Mouse (Mus musculus) brain, embryonic 18.5 days (tissue): ENCODE data around the gene Slc9a8.
"Not testable (repeated sequence)": the region's sequence is repeated elsewhere in the genome, so short reads cannot be mapped to it uniquely, and the experiment has no call there.

Experiments used
- DNase-seq: peaks from one replicate; pipeline ENCODE4 v3.0.0-alpha.2; 2012; ENCODE audit warnings: low read depth, low spot score

Gene Slc9a8

DNA sequence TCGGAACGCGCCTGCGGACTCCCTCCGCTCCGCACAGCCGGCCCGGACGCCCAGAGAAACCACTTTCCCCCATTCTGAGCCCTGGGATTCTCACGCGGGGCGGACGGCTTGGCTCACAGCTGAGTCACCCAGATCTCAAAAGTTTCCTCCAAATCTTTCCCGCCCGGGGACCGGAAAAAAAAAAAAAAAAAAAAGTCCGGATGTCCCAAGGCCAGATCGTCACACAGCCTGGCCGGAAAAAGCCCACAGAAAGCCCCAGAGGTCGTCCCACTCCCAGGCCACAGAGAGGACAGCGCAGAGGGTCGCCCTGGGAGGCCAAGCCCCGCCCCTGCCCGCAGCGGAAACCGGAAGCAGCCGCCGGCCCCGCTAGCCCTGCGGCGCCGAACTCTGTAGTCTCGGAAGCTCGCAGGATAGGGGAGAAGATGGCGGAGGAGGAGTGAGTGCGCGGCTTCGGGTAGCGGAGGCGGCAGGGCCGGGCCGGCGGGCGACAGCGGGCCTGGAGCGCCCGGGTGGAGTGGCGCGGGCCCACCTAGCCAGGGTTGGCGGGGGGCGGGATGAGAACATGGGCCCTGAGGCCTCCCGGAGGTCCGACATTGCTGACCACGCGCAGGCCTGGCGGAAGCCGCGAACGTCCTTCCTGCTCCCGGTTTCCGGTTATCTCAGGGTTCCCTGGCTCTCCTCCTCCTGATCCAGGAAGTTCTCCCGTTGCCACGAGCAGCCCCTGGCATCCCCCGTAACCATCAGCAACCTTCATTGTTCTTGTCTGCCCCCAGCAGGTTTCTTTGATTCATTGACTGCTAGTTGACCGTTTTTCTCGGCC, at the start of gene Slc9a8:
Gene Slc9a8 (plus strand): TSS at position 383 of the 820 bp plus-strand sequence.
- DNase-seq: peak; percentile 84

GRCm38 (mm10) chr2:167373266-167373665, 48.2 kb upstream of the Slc9a8 start:
- no peak for DNase-seq

DNA sequence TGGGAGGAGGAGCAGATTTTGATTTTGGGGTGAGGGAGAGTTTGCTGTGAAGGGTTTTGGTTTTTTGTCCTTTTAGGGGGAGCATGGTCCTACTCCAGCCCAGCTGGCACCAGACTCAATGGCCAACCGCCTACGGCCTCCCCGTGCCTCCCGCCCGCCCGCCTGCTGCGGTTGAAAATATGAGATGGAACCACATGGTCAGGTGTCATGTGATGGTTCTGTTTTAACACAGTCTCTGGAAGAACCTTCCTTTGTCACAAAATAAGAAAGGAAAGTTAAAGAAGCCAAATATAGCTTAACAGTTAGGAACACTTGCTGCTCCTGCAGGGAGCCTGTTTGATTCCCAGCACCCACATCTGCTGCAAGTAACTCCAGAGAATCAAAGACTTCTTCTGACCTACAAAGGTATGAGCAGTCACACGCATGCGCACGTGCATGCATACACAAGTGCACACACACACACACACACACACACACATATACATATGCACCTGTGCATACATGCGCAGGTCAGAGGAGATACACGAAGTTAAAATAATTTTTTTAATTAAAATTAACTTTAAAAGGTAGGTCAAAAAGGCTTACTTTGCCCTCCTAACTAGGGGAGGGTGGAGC, 47.2 kb upstream of the Slc9a8 start:
- no peak for DNase-seq

DNA sequence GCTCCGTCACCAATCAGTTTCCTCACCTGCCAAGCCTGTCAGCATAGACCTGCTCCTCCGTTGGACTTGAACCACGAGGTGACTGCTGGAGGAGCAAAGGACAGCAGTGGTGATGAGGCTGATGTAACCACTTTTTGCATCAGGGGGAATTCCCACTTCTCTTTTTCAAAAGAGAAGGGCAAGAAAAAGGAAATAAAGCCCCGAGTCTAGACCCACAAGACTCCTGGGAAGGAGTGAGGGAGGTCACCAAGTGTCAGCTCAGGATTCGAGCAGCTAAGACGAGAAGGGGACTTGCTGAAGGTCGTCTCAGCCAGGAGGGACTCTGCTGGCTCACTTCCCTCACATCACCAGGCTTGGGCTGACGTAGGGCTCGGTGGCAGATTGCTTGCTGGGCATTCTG, 46.4 kb upstream of the Slc9a8 start:
- DNase-seq: no peak

DNA sequence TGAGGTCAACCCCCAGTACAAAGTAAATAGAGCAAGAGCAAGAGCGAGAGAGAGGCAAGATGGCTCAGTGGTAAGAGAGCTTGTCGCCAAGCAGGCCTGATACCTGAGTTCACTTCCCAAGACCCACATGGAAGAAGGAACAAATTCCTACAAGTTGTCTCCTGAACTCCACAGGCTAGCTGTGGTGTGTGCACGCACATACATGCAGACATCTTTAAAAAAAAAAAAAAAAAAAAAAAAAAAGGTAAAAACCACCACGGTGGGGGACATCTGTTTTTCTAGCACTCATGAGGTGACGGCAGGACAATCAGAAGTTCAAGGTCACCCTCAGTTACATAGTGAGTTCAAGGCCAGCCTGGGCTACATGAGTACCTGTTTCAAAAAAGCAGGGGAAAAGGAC, 45.8 kb upstream of the Slc9a8 start:
- DNase-seq: no peak

DNA sequence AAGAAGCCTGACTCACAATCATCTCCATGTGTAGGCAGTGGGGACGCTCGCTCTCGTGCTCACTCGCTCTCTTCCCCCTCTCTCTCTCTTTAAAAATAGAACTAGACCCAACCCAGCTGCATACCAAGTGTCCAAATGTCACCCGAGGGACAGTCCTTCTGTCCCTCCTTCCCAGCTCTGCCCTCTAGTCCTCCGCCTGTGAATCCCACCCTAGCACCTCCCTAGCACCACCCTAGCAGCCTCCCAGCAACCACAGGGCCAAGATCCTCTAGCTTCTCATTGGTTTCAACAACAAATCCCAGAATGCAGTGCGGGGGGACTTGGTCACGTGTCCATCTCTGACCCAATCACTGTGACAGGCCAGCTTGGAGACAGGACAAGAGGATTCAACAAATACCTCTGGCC, 45.4 kb upstream of the Slc9a8 start:
- no peak for DNase-seq

DNA sequence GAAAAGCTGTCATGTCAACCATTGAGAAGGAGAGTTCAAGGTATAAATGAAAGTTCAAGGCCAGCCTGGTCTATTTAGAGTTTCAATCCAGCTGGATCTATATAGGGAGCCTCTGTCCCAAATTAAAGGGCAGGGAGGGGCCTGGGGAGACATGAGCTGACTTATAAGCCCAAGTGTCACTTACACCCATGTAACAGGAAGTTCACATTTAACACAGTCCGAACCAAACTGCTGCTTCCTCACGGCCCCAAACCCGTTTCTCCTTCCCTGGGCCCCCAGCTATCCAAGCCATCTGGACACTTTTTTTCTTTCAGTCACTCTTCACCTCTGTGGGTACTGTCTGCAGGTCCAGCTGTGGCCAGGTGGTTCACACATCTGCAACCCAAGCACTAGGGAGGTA, 43.8 kb upstream of the Slc9a8 start:
- no peak for DNase-seq

DNA sequence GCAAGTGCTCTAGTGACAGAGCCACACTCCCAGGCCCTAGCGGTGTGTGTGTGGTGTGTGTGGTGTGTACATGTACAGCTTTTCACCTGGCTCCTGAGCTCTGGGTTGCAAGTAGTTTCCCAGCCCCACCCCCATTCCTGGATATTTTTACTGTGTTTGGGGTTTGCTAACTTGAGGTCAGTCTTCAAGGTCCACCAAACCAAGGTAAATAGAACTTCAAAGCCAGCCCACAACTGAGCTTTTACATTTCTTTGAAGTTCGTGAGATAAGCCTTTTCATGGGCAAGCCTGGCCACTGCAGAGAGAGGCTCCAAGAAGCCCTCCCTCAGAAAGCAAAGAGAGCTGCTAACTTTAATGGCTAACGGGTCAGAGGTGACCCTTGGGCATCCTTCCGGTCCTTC, 42.5 kb upstream of the Slc9a8 start:
- DNase-seq: no peak

GRCm38 (mm10) chr2:167380615-167381285, 40.8 kb upstream of the Slc9a8 start:
- no peak for DNase-seq

GRCm38 (mm10) chr2:167381596-167381995, 39.9 kb upstream of the Slc9a8 start:
- no peak for DNase-seq

- no peak for DNase-seq
Observed at GRCm38 (mm10) chr2:167382389-167382788, 39.1 kb upstream of the Slc9a8 start.

DNA sequence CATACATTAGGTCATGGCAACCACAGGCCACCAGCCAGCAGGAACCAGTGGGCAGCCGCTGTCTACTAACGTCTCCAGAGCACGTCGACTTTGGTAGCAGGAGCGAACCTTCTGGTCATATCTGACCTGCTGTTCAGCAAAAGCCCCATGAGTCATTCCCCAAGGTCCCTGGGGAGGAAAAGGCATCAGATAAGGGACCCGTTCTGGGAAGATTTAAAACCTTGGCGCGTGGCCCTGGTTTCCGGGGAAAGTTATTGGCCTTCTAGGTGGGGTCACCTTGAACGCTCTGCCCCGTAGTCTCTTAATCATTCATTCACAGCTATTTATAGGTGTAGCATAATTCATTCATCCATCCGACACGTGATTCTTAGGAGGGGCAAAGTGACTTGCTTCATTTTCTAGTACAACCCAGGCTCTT, 37.8 kb upstream of the Slc9a8 start:
- no peak for DNase-seq

GRCm38 (mm10) chr2:167386456-167386855, 35.1 kb upstream of the Slc9a8 start:
- no peak for DNase-seq

GRCm38 (mm10) chr2:167386998-167387397, 34.5 kb upstream of the Slc9a8 start:
- DNase-seq: no peak

DNA sequence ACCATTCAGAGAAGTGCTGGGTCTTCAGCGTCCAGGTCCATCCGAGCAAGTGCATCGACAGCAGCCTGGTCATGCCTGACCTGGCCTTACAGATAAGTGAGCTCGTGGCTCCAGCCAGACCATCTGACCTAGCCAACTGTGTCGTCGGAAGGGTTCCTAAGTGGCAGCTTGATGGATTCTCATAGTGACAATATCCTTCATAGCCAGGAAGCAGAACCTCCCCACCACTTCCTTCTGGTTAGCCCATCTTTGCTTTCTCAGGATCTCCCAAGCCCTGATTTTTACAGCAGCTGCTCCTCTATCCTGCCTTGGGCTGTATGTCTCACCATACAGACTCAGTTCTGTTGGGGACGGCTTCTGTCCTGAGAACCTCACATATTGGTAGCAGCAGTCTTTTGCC, 27.1 kb upstream of the Slc9a8 start:
- DNase-seq: no peak

DNA sequence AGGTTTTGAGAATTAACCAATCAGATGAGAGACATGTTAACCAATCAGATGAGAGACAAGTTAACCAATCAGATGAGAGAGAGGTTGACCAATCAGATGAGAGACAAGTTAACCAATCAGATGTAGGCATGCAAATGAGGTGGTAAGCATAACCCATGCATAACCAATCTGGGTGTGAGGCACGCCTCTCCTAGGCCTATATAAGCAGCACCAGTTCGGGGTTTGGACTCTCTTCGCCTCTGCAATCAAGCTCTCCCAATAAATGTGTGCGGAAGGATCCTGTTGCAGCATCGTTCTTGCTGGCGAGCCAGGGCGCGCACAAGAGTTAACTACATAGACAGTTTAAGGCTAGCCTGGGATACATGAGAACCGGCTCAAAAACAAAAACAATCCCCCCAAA, 25.1 kb upstream of the Slc9a8 start:
- not testable (repeated sequence) for DNase-seq

DNA sequence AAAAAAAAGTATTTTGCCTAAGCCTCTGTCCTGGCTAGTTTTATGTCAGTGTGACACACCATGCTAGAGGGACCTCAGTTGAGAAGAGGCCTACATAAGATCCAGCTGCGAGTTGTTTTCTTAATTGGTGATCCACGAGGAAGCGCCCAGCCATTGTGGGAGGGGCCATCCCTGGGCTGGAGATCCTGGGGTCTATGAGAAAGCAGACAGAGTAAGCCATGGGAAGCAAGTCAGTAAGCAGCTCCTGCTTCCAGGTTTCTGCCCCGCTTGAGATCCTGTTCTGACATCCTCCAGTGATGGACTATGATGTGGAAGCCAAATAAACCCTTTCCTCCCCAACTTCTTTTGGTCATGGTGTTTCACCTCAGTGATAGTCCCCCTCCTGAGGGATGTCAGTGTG, 22.5 kb upstream of the Slc9a8 start:
- no peak for DNase-seq

DNA sequence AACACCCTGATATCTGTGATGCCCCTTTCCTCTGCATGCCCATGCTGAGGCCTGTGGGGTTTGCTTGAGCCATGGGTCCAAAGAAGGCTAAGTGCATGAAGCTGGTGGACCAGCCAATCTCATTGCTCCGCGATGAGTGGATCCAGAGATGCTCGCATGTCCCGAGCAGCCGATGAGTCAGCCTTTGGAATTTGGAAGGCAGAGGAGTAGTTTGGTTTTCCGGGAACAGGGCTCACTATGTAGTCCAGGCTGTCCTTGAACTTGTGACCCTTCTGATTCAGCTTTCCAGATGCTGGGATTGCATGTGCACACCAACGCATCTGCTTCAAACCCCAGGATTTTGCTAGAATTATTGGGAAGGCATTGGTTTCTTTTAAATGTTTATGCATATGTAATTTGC, 21.9 kb upstream of the Slc9a8 start:
- no peak for DNase-seq

DNA sequence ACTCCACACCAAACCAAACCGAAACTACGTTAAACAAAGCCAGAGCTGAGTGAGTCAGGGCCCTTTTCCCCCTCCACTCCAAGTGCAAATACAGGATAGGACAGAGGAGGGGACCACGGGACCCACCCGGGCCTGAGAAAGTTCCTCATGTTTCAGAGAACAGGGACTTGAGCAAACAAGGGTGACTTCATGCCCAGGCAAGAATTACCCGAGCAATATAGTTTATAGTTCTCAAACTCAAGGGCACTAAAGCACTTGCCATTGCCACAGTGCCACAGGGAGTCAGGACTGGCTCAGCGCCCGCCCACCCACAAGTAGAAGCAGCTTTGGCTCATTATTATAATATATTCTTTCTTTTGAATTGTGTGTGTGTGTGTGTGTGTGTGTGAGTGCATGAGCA, 18.4 kb upstream of the Slc9a8 start:
- DNase-seq: no peak

DNA sequence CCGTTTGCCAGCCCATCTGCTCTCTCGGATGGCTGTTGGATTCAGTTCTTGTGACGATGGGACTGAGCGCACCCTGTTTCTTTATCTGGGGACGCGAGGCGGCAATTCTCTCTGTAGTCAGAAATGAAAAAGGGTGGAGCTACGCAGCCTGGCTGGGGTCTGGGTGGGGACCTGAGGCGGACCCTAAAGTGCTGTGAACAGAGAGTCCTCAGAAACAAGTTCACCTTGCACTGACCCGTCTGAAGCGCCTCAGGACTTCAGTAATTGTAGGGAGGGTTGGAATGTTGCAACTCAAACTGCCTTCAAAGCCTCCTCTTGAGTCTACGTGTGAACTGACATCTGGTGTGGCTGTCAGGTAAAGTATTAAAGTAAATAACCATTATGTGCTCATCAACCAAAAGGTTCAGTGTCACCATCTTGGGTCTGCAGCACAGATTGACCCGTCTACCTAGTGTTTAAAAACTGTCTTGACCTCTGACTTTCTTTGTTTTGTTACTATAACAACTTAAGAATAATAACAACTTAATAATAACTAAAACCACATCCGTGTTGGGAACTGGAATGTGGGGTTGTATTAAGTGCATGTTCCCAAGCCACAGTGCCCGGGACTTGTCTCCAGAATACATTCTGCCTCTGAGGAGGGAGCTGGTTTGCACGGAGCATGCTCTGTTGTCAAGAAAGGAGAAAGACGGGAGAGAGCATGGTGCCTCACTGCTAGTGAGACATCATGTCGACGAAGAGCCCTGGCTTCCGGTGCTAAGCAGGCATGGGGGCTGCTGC, 16.2 kb upstream of the Slc9a8 start:
- DNase-seq: no peak

- DNase-seq: no peak
Observed at GRCm38 (mm10) chr2:167407296-167407929, 14.1 kb upstream of the Slc9a8 start.

DNA sequence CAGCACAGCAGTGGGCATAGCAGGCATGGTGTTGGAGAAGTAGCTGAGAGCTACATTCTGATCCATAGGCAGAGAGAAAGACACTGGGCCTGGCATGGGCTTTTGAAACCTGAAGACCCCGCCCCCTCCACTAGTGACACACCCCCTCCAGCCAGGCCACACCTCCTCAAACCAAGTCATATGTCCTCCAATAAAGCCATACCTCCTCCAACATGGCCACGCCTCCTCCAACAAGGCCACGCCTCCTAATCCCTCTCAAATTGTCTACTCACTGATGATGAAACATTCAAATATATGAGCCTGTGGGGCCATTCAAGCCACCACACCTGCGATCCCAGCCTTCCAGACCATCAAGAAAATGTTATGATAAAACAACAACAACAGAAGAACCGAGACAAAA, 7.1 kb upstream of the Slc9a8 start:
- no peak for DNase-seq
